Comparison of ENCODE assay signal across 12 mouse cellular contexts in the genomic region with DNA sequence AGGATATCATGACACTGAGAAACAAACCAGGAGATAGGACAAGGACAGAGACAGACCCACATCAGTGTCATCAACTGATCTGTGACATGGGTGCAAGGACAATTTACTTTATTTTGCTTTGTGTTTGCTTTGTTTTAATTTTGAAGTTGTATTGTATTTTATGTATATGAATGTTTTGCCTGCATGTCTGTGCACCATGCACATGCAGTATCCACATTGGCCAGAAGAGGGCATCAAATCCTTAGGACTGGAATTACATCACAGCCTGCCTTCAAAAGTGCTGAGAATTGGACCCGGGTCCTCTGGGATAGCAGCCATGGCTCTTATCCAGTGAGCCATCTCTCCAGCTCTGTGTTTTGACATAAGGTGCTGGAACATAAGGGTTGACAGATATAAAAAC. TPM values are rescaled to one million over a fixed set of nuclear protein-coding genes. Genes with fewer than 3 reads are reported as not detected.
DNase-seq lines count a peak whose midpoint lies in the region; ATAC-seq and TF ChIP-seq lines count a peak whose summit lies in the region.
"Had no signal": no experiment of that assay in that cellular context is flagged by ENCODE, and none has a peak within 500 bp of the region (broad histone marks: within the 10 kb centered on the region; RNA-seq: fewer than 3 reads in every experiment).

No protein-coding gene starts in this region.

- TF ChIP-seq POLR2A in liver, adult 2 months (IDR thresholded peaks at IDR 0.05; ENCODE audit: extremely low read depth, insufficient read depth, low read length), result no peak

- H3K9me3 ChIP-seq in liver, embryonic 11.5 days (ENCODE audit: control insufficient read depth, low read length), result no peaks in the 10 kb centered on the region
- H3K9me3 ChIP-seq in G1E (replicated peaks), result peaks cover 2% of the 10 kb centered on the region
- H3K9me3 ChIP-seq in liver, embryonic 14.5 days (ENCODE audit: control insufficient read depth, low read length), result no peaks in the 10 kb centered on the region

- no peak for ATAC-seq in liver, embryonic 11.5 days (replicated peaks; ENCODE audit: low FRiP score)
- ATAC-seq in G1E (ENCODE audit: extremely low read depth, insufficient number of reproducible peaks, low FRiP score, poor library complexity, severe bottlenecking), result no peak
- ATAC-seq in liver, embryonic 14.5 days (ENCODE audit: insufficient read depth), result no peak

- 57% methylated on average over 1 of the region's 1 CpGs for WGBS in liver, adult 2 months
- 52% methylated on average over 1 of the region's 1 CpGs for WGBS in liver, embryonic 11.5 days
- 45% methylated on average over 1 of the region's 1 CpGs for WGBS in liver, embryonic 14.5 days (ENCODE audit: insufficient replicate concordance)

- H3K4me1 ChIP-seq in liver, adult 2 months (ENCODE audit: control insufficient read depth, insufficient read depth, low read length), result no peaks in the 10 kb centered on the region
- no peaks in the 10 kb centered on the region; the same call in 1 of the 2 replicates for H3K4me1 ChIP-seq in liver, embryonic 11.5 days (replicated peaks; ENCODE audit: control insufficient read depth, insufficient read depth, low read length)
- H3K4me1 ChIP-seq in G1E (ENCODE audit: insufficient read depth, low read depth, low read length), result no peaks in the 10 kb centered on the region
- 0 out of 4 replicates have a peak, but pooled peaks cover 0 to 2% of the 10 kb centered on the region in 2 experiments for H3K4me1 ChIP-seq in liver, embryonic 14.5 days (replicated peaks; ENCODE audit: control insufficient read depth in 2 of 2, insufficient read depth in 2 of 2, low read length in 1 of 2)

- 0 out of 2 replicates have a peak, but pooled peaks cover 2% of the 10 kb centered on the region for H3K27me3 ChIP-seq in liver, adult 2 months (ENCODE audit: control insufficient read depth, insufficient read depth, low read length)
- H3K27me3 ChIP-seq in liver, embryonic 11.5 days (replicated peaks; ENCODE audit: control insufficient read depth, insufficient read depth, low read length), result no peaks in the 10 kb centered on the region
- H3K27me3 ChIP-seq in G1E (ENCODE audit: insufficient read depth, low read length), result no peaks in the 10 kb centered on the region
- no peaks in the 10 kb centered on the region; the same call in 1 of the 2 replicates for H3K27me3 ChIP-seq in liver, embryonic 14.5 days (ENCODE audit: control insufficient read depth, insufficient read depth, low read length)

- H3K79me2 ChIP-seq in liver, adult 2 months (ENCODE audit: control insufficient read depth, insufficient read depth, low read length), result no peaks in the 10 kb centered on the region

- TF ChIP-seq EP300 in liver, embryonic 14.5 days (IDR thresholded peaks at IDR 0.05; ENCODE audit: low read depth), result no peak

- no peak overlapping the region for H3K9ac ChIP-seq in liver, adult 2 months (ENCODE audit: low read depth, low read length)
- H3K9ac ChIP-seq in liver, embryonic 11.5 days (ENCODE audit: low read depth, low read length), result no peak overlapping the region
- no peak overlapping the region for H3K9ac ChIP-seq in liver, embryonic 14.5 days (replicated peaks)

- H3K4me2 ChIP-seq in liver, embryonic 11.5 days, result no peak overlapping the region
- no peak overlapping the region for H3K4me2 ChIP-seq in liver, embryonic 14.5 days (ENCODE audit: low read depth)

- TF ChIP-seq CTCF in gastrocnemius, adult 2 months (IDR thresholded peaks at IDR 0.05), result peak; percentile 48
- TF ChIP-seq CTCF in liver, adult 2 months (IDR thresholded peaks at IDR 0.05; ENCODE audit: low read depth, low read length), result 0 out of 2 replicates have a peak, but pooled peaks have one; percentile 21
- peak; percentile 60 for TF ChIP-seq CTCF in G1E (IDR thresholded peaks at IDR 0.05; ENCODE audit: low read depth, low read length)
- peak; percentile 70 for TF ChIP-seq CTCF in liver, embryonic 14.5 days (IDR thresholded peaks at IDR 0.05; ENCODE audit: low read depth)

- no peak overlapping the region for H3K27ac ChIP-seq in gastrocnemius, adult 2 months
- no peak overlapping the region for H3K27ac ChIP-seq in liver, adult 2 months (replicated peaks; ENCODE audit: insufficient read depth, low read depth, low read length)
- no peak overlapping the region for H3K27ac ChIP-seq in liver, embryonic 11.5 days (ENCODE audit: low read depth, low read length)
- H3K27ac ChIP-seq in liver, embryonic 14.5 days, result no peak overlapping the region

- no peak for DNase-seq in gastrocnemius, adult 2 months
- no peak for DNase-seq in gastrocnemius, adult 8-10 months (ENCODE audit: low spot score in 2 of 2)
- DNase-seq in liver, adult 2 months (ENCODE audit: extremely low read depth, low read depth, low spot score), result peak; percentile 19
- no peak for DNase-seq in liver, embryonic 11.5 days (ENCODE audit: low spot score)
- no peak for DNase-seq in G1E (ENCODE audit: low spot score)
- DNase-seq in liver, embryonic 14.5 days (ENCODE audit: low read depth in 3 of 3, low spot score in 3 of 3), result no peak
- DNase-seq in left cerebral cortex, postnatal 10 days (ENCODE audit: extremely low spot score in 1 of 2, low spot score in 2 of 2), result no peak
- no peak for DNase-seq in heart, adult 9 months (ENCODE audit: low spot score in 2 of 2)
- DNase-seq: cerebellum, adult 18-20 months; heart, postnatal 10 days had no signal

- intact Hi-C loops in gastrocnemius, adult 2 months (cut with DNase I), result no loop called here
- intact Hi-C loops in left cerebral cortex, postnatal 10 days (cut with DNase I), result no loop called here

- H3K4me3 ChIP-seq in gastrocnemius, adult 2 months, result no peak overlapping the region
- H3K4me3 ChIP-seq in liver, adult 2 months (ENCODE audit: insufficient read depth, low read depth, low read length), result no peak overlapping the region
- H3K4me3 ChIP-seq in liver, embryonic 11.5 days (ENCODE audit: low read depth, low read length), result no peak overlapping the region
- no peak overlapping the region for H3K4me3 ChIP-seq in G1E (ENCODE audit: low read depth, low read length)
- no peak overlapping the region for H3K4me3 ChIP-seq in liver, embryonic 14.5 days (ENCODE audit: insufficient read depth in 1 of 2, low read depth in 2 of 2, low read length in 2 of 2)
- H3K4me3 ChIP-seq: erythroblast, embryonic 14.5 days had no signal

- H3K36me3 ChIP-seq in liver, adult 2 months (ENCODE audit: control insufficient read depth, insufficient read depth, low read length), result no peaks in the 10 kb centered on the region
- H3K36me3 ChIP-seq in liver, embryonic 11.5 days (ENCODE audit: control insufficient read depth, insufficient read depth, low read length), result no peaks in the 10 kb centered on the region
- no peaks in the 10 kb centered on the region for H3K36me3 ChIP-seq in G1E (replicated peaks)
- no peaks in the 10 kb centered on the region for H3K36me3 ChIP-seq in liver, embryonic 14.5 days (replicated peaks; ENCODE audit: control insufficient read depth, insufficient read depth, low read depth)

RNA-seq across cellular contexts. Expression of gene Drd1, which starts 20.0 kb away (rescaled TPM):
- under 1 TPM in 1 of 2 experiments, not detected in 1; 0.11 TPM for total RNA-seq in gastrocnemius, adult 2 months (2021)
- under 1 TPM in 1 of 4 experiments, not detected in 3; 0.07 TPM for total RNA-seq in gastrocnemius, adult 8-10 months (2022)
- not detected in 2 replicates for total RNA-seq in liver, adult 2 months (2014; rRNA removed)
- polyA plus RNA-seq in liver, adult 2 months (2012; rRNA removed), result not detected in 2 replicates
- polyA plus RNA-seq in liver, embryonic 11.5 days (2014; fragmentation: Nextera tagmentation; extraction: Ambion mirVana), result not detected in 2 replicates
- not detected in 2 replicates for total RNA-seq in G1E (2014; fragmentation: Nextera tagmentation)
- total RNA-seq in G1E (2017), result 0.06 and 0.11 TPM in 2 replicates
- polyA plus RNA-seq in G1E (2012), result not detected in 2 replicates
- not detected in 2 replicates for polyA plus RNA-seq in liver, embryonic 14.5 days (2012; rRNA removed)
- polyA plus RNA-seq in liver, embryonic 14.5 days (2014; fragmentation: Nextera tagmentation; extraction: Ambion mirVana), result 0.05 TPM in 1 of 2 replicates, not detected in the other
- total RNA-seq in left cerebral cortex, postnatal 10 days (2021), result 10 to 100 TPM; 22.3 to 37.3 TPM
- total RNA-seq: megakaryocyte, adult 5-6 weeks had no signal
- polyA plus RNA-seq: erythroblast, embryonic 14.5 days had no signal

RNA-seq across cellular contexts. Expression of gene Sfxn1, which starts 36.1 kb away (rescaled TPM):
- 1 to 10 TPM; 1.6 to 2.6 TPM for total RNA-seq in gastrocnemius, adult 2 months (2021)
- 1 to 10 TPM; 1.1 to 2.4 (median 1.8) TPM for total RNA-seq in gastrocnemius, adult 8-10 months (2022)
- total RNA-seq in liver, adult 2 months (2014; rRNA removed), result 63.2 and 77.3 TPM in 2 replicates
- 26.2 and 38.2 TPM in 2 replicates for polyA plus RNA-seq in liver, adult 2 months (2012; rRNA removed)
- polyA plus RNA-seq in liver, embryonic 11.5 days (2014; fragmentation: Nextera tagmentation; extraction: Ambion mirVana), result 142 and 149 TPM in 2 replicates
- total RNA-seq in G1E (2014; fragmentation: Nextera tagmentation) (150 and 155 TPM in 2 replicates), G1E (2017) (84.6 and 89.2 TPM in 2 replicates)
- polyA plus RNA-seq in G1E (2012), result 26.5 and 27.8 TPM in 2 replicates
- polyA plus RNA-seq in liver, embryonic 14.5 days (2012; rRNA removed), result 20.6 and 26.9 TPM in 2 replicates
- 62.7 and 67.8 TPM in 2 replicates for polyA plus RNA-seq in liver, embryonic 14.5 days (2014; fragmentation: Nextera tagmentation; extraction: Ambion mirVana)
- total RNA-seq in left cerebral cortex, postnatal 10 days (2021), result 10 to 100 TPM; 68.2 to 68.6 TPM

Comparison
In these comparisons a context has a peak if more than half of its experiments do, and no peak if none do; other contexts are left out.
1. RNA of gene Drd1, which starts 20.0 kb away (total RNA-seq): 22.3 to 37.3 TPM in left cerebral cortex, postnatal 10 days; 0.11 TPM in gastrocnemius, adult 2 months, 0.06 to 0.11 TPM in G1E, 0.07 TPM in gastrocnemius, adult 8-10 months and not detected in liver, adult 2 months; every median in the first group is over 10 times any median in the second.
2. RNA of gene Sfxn1, which starts 36.1 kb away (total RNA-seq): 84.6 to 155 TPM in G1E, 68.2 to 68.6 TPM in left cerebral cortex, postnatal 10 days and 63.2 to 77.3 TPM in liver, adult 2 months; 1.6 to 2.6 TPM in gastrocnemius, adult 2 months and 1.1 to 2.4 TPM in gastrocnemius, adult 8-10 months; every median in the first group is over 10 times any median in the second.
3. Peak in every context shown above with its lines, with median percentiles within 50 percentile points of each other: CTCF ChIP-seq.